Mouse (Mus musculus) B cell, adult 2 months (primary cell): Measurements from ENCODE around the gene 3110082J24Rik.
"Not testable (repeated sequence)": the region's sequence is repeated elsewhere in the genome, so short reads cannot be mapped to it uniquely, and the experiment has no call there.

Source experiments
- DNase-seq, 2 experiments: peaks; one replicate each; pipeline ENCODE4 v3.0.0; 2022

Gene 3110082J24Rik

GRCm38 (mm10) chr5:30059607-30060006, 46.3 kb downstream of the 3110082J24Rik start:
- DNase-seq = not testable (repeated sequence)

- no peak for DNase-seq
Measured at GRCm38 (mm10) chr5:30058216-30058731, 47.6 kb downstream of the 3110082J24Rik start.
